Mouse (Mus musculus): ENCODE measurements around the gene Ccdc7b. TPM values are rescaled to one million over a fixed set of nuclear protein-coding genes. Genes with fewer than 3 reads are reported as not detected.
"Not testable (repeated sequence)": the region's sequence is repeated elsewhere in the genome, so short reads cannot be mapped to it uniquely, and the experiment has no call there.

The Ccdc7b gene
- not detected in 2 replicates for polyA plus RNA-seq (2015; fragmentation: Nextera tagmentation; extraction: Ambion mirVana)

DNA sequence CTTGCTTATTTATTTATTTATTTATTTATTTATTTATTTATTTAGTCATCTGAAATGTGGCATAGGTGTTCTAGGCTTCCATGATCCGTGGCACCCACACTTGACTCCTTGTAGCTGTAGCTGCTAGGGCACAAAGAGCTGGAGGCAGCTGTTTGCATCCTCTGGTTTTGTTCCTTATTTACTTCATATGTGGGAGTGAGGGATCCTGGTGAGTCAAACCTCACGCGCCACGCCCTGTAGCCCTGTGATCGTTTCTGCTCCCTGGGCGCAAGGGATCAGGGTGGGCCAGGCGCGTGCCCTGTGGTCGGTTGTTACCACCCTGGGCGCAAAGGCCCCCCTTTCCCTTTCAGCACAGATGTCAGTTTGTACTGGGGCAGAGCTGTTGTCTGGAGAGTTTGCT is at the start of gene Ccdc7b:
TSS of gene Ccdc7b (plus strand) at position 301 of the 400 bp plus-strand sequence.
- not testable (repeated sequence) for H3K4me3 ChIP-seq (replicated peaks; ENCODE audit: low read depth, low read length); H3K36me3 ChIP-seq (ENCODE audit: insufficient read depth, low read length); H3K4me2 ChIP-seq (ENCODE audit: low read length); H3K9ac ChIP-seq (ENCODE audit: low read depth, low read length); H3K27me3 ChIP-seq (ENCODE audit: insufficient read depth, low read length); H3K4me1 ChIP-seq (replicated peaks; ENCODE audit: insufficient read depth, low read length); H3K27ac ChIP-seq; ATAC-seq (replicated peaks; ENCODE audit: low FRiP score, low read depth); DNase-seq (ENCODE audit: low spot score); H3K9me3 ChIP-seq (replicated peaks; ENCODE audit: low read length)
- WGBS: 62% methylated on average over 1 of the region's 10 CpGs

DNA sequence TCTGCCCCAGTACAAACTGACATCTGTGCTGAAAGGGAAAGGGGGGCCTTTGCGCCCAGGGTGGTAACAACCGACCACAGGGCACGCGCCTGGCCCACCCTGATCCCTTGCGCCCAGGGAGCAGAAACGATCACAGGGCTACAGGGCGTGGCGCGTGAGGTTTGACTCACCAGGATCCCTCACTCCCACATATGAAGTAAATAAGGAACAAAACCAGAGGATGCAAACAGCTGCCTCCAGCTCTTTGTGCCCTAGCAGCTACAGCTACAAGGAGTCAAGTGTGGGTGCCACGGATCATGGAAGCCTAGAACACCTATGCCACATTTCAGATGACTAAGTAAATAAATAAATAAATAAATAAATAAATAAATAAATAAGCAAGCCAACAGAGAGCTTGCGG is 1.5 kb upstream of the Ccdc7b start, which contains the start of gene Ccdc7a:
TSS of gene Ccdc7a (minus strand) at position 101 of the 400 bp plus-strand sequence.
- not testable (repeated sequence) for DNase-seq (ENCODE audit: low spot score); H3K4me1 ChIP-seq (replicated peaks; ENCODE audit: insufficient read depth, low read length); H3K27me3 ChIP-seq (ENCODE audit: insufficient read depth, low read length); H3K4me3 ChIP-seq (replicated peaks; ENCODE audit: low read depth, low read length); ATAC-seq (replicated peaks; ENCODE audit: low FRiP score, low read depth); H3K27ac ChIP-seq; H3K4me2 ChIP-seq (ENCODE audit: low read length); H3K9me3 ChIP-seq (replicated peaks; ENCODE audit: low read length); H3K36me3 ChIP-seq (ENCODE audit: insufficient read depth, low read length); H3K9ac ChIP-seq (ENCODE audit: low read depth, low read length)
- 100% methylated on average over 2 of the region's 11 CpGs for WGBS

DNA sequence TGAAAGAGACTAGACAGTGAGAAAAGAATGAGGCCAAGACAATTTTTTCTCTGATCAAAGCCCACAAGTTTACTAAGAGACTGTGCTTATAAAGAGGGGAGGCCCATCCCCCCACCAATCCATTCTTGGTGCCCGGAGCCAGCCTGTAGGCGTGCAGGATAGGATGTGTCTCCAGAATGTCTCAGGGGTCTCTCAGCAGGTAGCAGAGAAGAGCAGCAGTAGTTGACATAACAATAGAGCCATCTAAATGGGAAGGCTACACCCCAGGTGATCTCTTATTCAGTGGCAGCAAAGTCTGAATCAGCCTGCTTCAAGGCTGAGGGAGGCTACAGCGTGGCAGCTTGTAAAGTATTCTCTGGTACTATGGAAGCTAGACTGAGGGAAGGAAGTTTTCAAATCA is 48.8 kb downstream of the Ccdc7b start:
- not testable (repeated sequence) for H3K9me3 ChIP-seq (replicated peaks; ENCODE audit: low read length); DNase-seq (ENCODE audit: low spot score); H3K9ac ChIP-seq (ENCODE audit: low read depth, low read length); H3K27ac ChIP-seq; H3K4me1 ChIP-seq (replicated peaks; ENCODE audit: insufficient read depth, low read length); H3K4me3 ChIP-seq (replicated peaks; ENCODE audit: low read depth, low read length); ATAC-seq (replicated peaks; ENCODE audit: low FRiP score, low read depth); H3K36me3 ChIP-seq (ENCODE audit: insufficient read depth, low read length); H3K4me2 ChIP-seq (ENCODE audit: low read length); H3K27me3 ChIP-seq (ENCODE audit: insufficient read depth, low read length)
- 57% methylated on average over 3 of the region's 3 CpGs for WGBS

DNA sequence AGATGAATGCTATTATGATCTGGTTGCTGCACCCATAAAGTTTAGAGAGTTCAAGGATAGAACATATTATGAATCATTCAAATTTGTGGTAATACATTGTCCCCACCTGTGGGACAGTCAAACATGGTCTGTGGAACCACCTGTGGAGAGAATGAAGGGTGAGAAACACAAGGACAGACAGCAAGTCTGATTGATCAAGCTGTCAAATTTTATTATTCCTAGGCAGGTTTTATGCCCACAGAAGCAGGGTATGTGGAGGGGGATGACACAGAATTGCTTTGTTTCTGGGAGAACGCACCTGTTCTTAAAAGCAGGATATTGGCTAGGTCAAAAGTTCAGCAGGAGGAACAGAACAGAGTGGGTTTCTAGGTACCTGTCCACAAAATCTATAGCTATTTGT is 64.6 kb downstream of the Ccdc7b start, which contains the start of gene Gm10999:
TSS of gene Gm10999 (minus strand) at position 101 of the 400 bp plus-strand sequence.
- H3K27ac ChIP-seq: no peak within 1 kb of the TSS
- H3K4me3 ChIP-seq (replicated peaks; ENCODE audit: low read depth, low read length): no peak within 1 kb of the TSS
- WGBS: 62% methylated on average over 1 of the region's 1 CpGs
- TF ChIP-seq CTCF (IDR thresholded peaks at IDR 0.05; ENCODE audit: low read depth): no peak
- ATAC-seq (replicated peaks; ENCODE audit: low FRiP score, low read depth) (no peak), DNase-seq (ENCODE audit: low spot score) (no peak)
- no peak within 1 kb of the TSS for H3K4me2 ChIP-seq (ENCODE audit: low read length)
- H3K4me1 ChIP-seq (replicated peaks; ENCODE audit: insufficient read depth, low read length): no peaks in the 10 kb centered on the region
- no peaks in the 10 kb centered on the region for H3K27me3 ChIP-seq (ENCODE audit: insufficient read depth, low read length)
- H3K36me3 ChIP-seq (ENCODE audit: insufficient read depth, low read length): no peaks in the 10 kb centered on the region
- H3K9ac ChIP-seq (ENCODE audit: low read depth, low read length): no peak within 1 kb of the TSS
- no peaks in the 10 kb centered on the region for H3K9me3 ChIP-seq (replicated peaks; ENCODE audit: low read length)

DNA sequence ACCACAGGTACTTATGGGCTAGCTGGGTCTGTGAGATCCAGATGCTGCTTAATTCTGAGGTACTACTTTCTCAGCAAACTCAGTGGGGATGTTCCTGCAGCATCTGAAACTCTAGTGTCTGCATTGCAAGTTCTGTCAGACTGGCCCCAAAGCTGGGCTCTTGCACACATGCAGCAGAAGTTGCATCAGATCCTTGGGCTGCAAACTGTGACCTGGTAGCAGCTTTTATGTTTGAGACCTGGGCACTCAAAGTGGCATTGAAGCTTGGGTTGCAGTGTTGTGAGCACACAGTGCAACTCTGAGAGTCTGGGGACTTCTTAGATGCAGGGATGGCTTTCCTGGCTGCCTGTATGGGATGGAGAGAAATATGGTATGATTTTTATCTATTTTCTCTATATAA is 66.5 kb downstream of the Ccdc7b start:
- Histone ChIP-seq H3K4me1 (replicated peaks; ENCODE audit: insufficient read depth, low read length) (no peaks in the 10 kb centered on the region), H3K4me2 (ENCODE audit: low read length) (no peak overlapping the region), H3K36me3 (ENCODE audit: insufficient read depth, low read length) (no peaks in the 10 kb centered on the region), H3K27ac (no peak overlapping the region), H3K27me3 (ENCODE audit: insufficient read depth, low read length) (no peaks in the 10 kb centered on the region), H3K9ac (ENCODE audit: low read depth, low read length) (no peak overlapping the region), H3K4me3 (replicated peaks; ENCODE audit: low read depth, low read length) (no peak overlapping the region), H3K9me3 (replicated peaks; ENCODE audit: low read length) (no peaks in the 10 kb centered on the region)
- no peak for DNase-seq (ENCODE audit: low spot score)
- no peak for TF ChIP-seq CTCF (IDR thresholded peaks at IDR 0.05; ENCODE audit: low read depth)
- ATAC-seq (replicated peaks; ENCODE audit: low FRiP score, low read depth): no peak

Other genes starting within 250 kb of the Ccdc7b start
- gene Ccdc7a, start 1.6 kb upstream of the Ccdc7b start, polyA plus RNA-seq (2015; fragmentation: Nextera tagmentation; extraction: Ambion mirVana): not detected in 2 replicates
- not detected in 2 replicates for gene Gm10999, start 64.5 kb downstream of the Ccdc7b start, polyA plus RNA-seq (2015; fragmentation: Nextera tagmentation; extraction: Ambion mirVana)
- 24.8 and 30.4 TPM in 2 replicates for gene 2610044O15Rik8, start 167.3 kb downstream of the Ccdc7b start, polyA plus RNA-seq (2015; fragmentation: Nextera tagmentation; extraction: Ambion mirVana)